8 mouse cellular contexts compared by ENCODE assay signal in genomic region chr11:94992754-94993606, GRCm38 (mm10). TPM values are rescaled to one million over a fixed set of nuclear protein-coding genes. Genes with fewer than 3 reads are reported as not detected.
DNase-seq lines count a peak whose midpoint lies in the region; ATAC-seq lines count a peak whose summit lies in the region.

No protein-coding gene starts in this region.

- peaks cover 7% of the 10 kb centered on the region; the same call in 1 of the 2 replicates for H3K36me3 ChIP-seq in forebrain, embryonic 11.5 days (ENCODE audit: control insufficient read depth, insufficient read depth, low read length)
- peaks cover 20% of the 10 kb centered on the region for H3K36me3 ChIP-seq in hindbrain, embryonic 12.5 days
- H3K36me3 ChIP-seq in limb, embryonic 15.5 days = peaks cover 24% of the 10 kb centered on the region
- H3K36me3 ChIP-seq in midbrain, embryonic 16.5 days (ENCODE audit: control insufficient read depth, insufficient read depth, low read length) = peaks cover 6% of the 10 kb centered on the region

- no peaks in the 10 kb centered on the region for H3K27me3 ChIP-seq in forebrain, embryonic 11.5 days (ENCODE audit: control insufficient read depth, insufficient read depth, low read length)
- no peaks in the 10 kb centered on the region for H3K27me3 ChIP-seq in hindbrain, embryonic 12.5 days
- H3K27me3 ChIP-seq in limb, embryonic 15.5 days = no peaks in the 10 kb centered on the region
- H3K27me3 ChIP-seq in midbrain, embryonic 16.5 days (ENCODE audit: control insufficient read depth, insufficient read depth, low read depth, low read length) = no peaks in the 10 kb centered on the region

- DNase-seq in gastrocnemius, adult 18-20 months (ENCODE audit: low spot score) = peak; percentile 50
- no peak for DNase-seq in gastrocnemius, postnatal 36 days
- peak; percentile 90 for DNase-seq in ZHBTc4 (ENCODE audit: low read depth, low spot score)
- DNase-seq in forebrain, embryonic 11.5 days (ENCODE audit: low spot score) = no peak
- DNase-seq in urinary bladder, postnatal 25 days (ENCODE audit: low spot score) = peak; percentile 50

- H3K27ac ChIP-seq in forebrain, embryonic 11.5 days (ENCODE audit: low read depth, low read length) = no peak overlapping the region
- H3K27ac ChIP-seq in hindbrain, embryonic 12.5 days = peak overlapping the region; percentile 44; the same call in 1 of the 2 replicates
- peak overlapping the region; percentile 94 for H3K27ac ChIP-seq in limb, embryonic 15.5 days
- no peak overlapping the region; the same call in 1 of the 2 replicates for H3K27ac ChIP-seq in midbrain, embryonic 16.5 days (ENCODE audit: low read length)

- ATAC-seq in forebrain, embryonic 11.5 days (replicated peaks; ENCODE audit: low FRiP score) = no peak
- ATAC-seq in hindbrain, embryonic 12.5 days (ENCODE audit: low FRiP score) = no peak
- no peak for ATAC-seq in limb, embryonic 15.5 days (ENCODE audit: insufficient number of reproducible peaks, low FRiP score, low TSS enrichment, low read depth)
- no peak for ATAC-seq in midbrain, embryonic 16.5 days

- H3K9me3 ChIP-seq in forebrain, embryonic 11.5 days (ENCODE audit: control insufficient read depth, low read length) = no peaks in the 10 kb centered on the region
- H3K9me3 ChIP-seq in hindbrain, embryonic 12.5 days (replicated peaks) = no peaks in the 10 kb centered on the region
- no peaks in the 10 kb centered on the region for H3K9me3 ChIP-seq in limb, embryonic 15.5 days
- no peaks in the 10 kb centered on the region for H3K9me3 ChIP-seq in midbrain, embryonic 16.5 days (replicated peaks; ENCODE audit: control insufficient read depth, low read length, poor library complexity, severe bottlenecking)

- peaks cover 29% of the 10 kb centered on the region for H3K4me1 ChIP-seq in forebrain, embryonic 11.5 days (replicated peaks; ENCODE audit: control insufficient read depth, insufficient read depth, low read length)
- peaks cover 72% of the 10 kb centered on the region for H3K4me1 ChIP-seq in hindbrain, embryonic 12.5 days
- peaks cover 75% of the 10 kb centered on the region for H3K4me1 ChIP-seq in limb, embryonic 15.5 days
- peaks cover 51% of the 10 kb centered on the region for H3K4me1 ChIP-seq in midbrain, embryonic 16.5 days (ENCODE audit: control insufficient read depth, insufficient read depth, low read length)

- peak overlapping the region; percentile 99 for H3K4me2 ChIP-seq in forebrain, embryonic 11.5 days (ENCODE audit: low read depth, low read length, severe bottlenecking)
- H3K4me2 ChIP-seq in hindbrain, embryonic 12.5 days (replicated peaks) = peak overlapping the region; percentile 93
- peak overlapping the region; percentile 93 for H3K4me2 ChIP-seq in limb, embryonic 15.5 days
- peak overlapping the region; percentile 97 for H3K4me2 ChIP-seq in midbrain, embryonic 16.5 days (ENCODE audit: low read length)

- H3K9ac ChIP-seq in forebrain, embryonic 11.5 days (ENCODE audit: low read length) = peak overlapping the region; percentile 94
- peak overlapping the region; percentile 97 for H3K9ac ChIP-seq in hindbrain, embryonic 12.5 days
- peak overlapping the region; percentile 82 for H3K9ac ChIP-seq in limb, embryonic 15.5 days
- peak overlapping the region; percentile 91 for H3K9ac ChIP-seq in midbrain, embryonic 16.5 days (ENCODE audit: low read depth, low read length)

- peak overlapping the region; percentile 89 for H3K4me3 ChIP-seq in forebrain, embryonic 11.5 days (ENCODE audit: low read depth, low read length)
- peak overlapping the region; percentile 93 for H3K4me3 ChIP-seq in hindbrain, embryonic 12.5 days
- peak overlapping the region; percentile 84 for H3K4me3 ChIP-seq in limb, embryonic 15.5 days
- peak overlapping the region; percentile 90 for H3K4me3 ChIP-seq in midbrain, embryonic 16.5 days (ENCODE audit: low read depth, low read length)

- intact Hi-C loops in gastrocnemius, postnatal 36 days (cut with DNase I) = no loop called here

- WGBS in forebrain, embryonic 11.5 days = under 1% methylated on average over 20 of the region's 22 CpGs
- 2% methylated on average over 22 of the region's 22 CpGs for WGBS in hindbrain, embryonic 12.5 days
- under 1% methylated on average over 22 of the region's 22 CpGs for WGBS in limb, embryonic 15.5 days
- WGBS in midbrain, embryonic 16.5 days = under 1% methylated on average over 21 of the region's 22 CpGs

RNA-seq across cellular contexts. Expression of gene Ppp1r9b, which starts 2.1 kb away (rescaled TPM):
- 10 to 100 TPM; 16.1 to 24.5 TPM for total RNA-seq in gastrocnemius, adult 18-20 months (2021)
- total RNA-seq in gastrocnemius, postnatal 36 days (2021) = 10 to 100 TPM; 21.9 to 22.0 TPM
- polyA plus RNA-seq in forebrain, embryonic 11.5 days (2014; fragmentation: Nextera tagmentation; extraction: Ambion mirVana) = 17.2 and 18.6 TPM in 2 replicates
- polyA plus RNA-seq in hindbrain, embryonic 12.5 days (2016; fragmentation: Nextera tagmentation; extraction: Ambion mirVana) = 16.8 and 18.5 TPM in 2 replicates
- polyA plus RNA-seq in limb, embryonic 15.5 days (2015; fragmentation: Nextera tagmentation; extraction: Ambion mirVana) = 9.7 and 9.9 TPM in 2 replicates
- 18.4 and 19.4 TPM in 2 replicates for polyA plus RNA-seq in midbrain, embryonic 16.5 days (2015; fragmentation: Nextera tagmentation; extraction: Ambion mirVana)

RNA-seq across cellular contexts. Expression of gene Samd14, which starts 16.7 kb away (rescaled TPM):
- total RNA-seq in gastrocnemius, adult 18-20 months (2021) = under 1 TPM; 0.34 to 0.52 TPM
- total RNA-seq in gastrocnemius, postnatal 36 days (2021) = under 1 TPM; 0.44 to 0.56 TPM
- 56.8 and 59.2 TPM in 2 replicates for polyA plus RNA-seq in forebrain, embryonic 11.5 days (2014; fragmentation: Nextera tagmentation; extraction: Ambion mirVana)
- polyA plus RNA-seq in hindbrain, embryonic 12.5 days (2016; fragmentation: Nextera tagmentation; extraction: Ambion mirVana) = 94.6 and 106 TPM in 2 replicates
- 21.4 and 25.1 TPM in 2 replicates for polyA plus RNA-seq in limb, embryonic 15.5 days (2015; fragmentation: Nextera tagmentation; extraction: Ambion mirVana)
- polyA plus RNA-seq in midbrain, embryonic 16.5 days (2015; fragmentation: Nextera tagmentation; extraction: Ambion mirVana) = 164 and 171 TPM in 2 replicates

RNA-seq across cellular contexts. Expression of gene Sgca, which starts 16.9 kb away (rescaled TPM):
- 100 to 1,000 TPM; 283 to 304 TPM for total RNA-seq in gastrocnemius, adult 18-20 months (2021)
- 100 to 1,000 TPM; 252 to 259 TPM for total RNA-seq in gastrocnemius, postnatal 36 days (2021)
- not detected in 2 replicates for polyA plus RNA-seq in forebrain, embryonic 11.5 days (2014; fragmentation: Nextera tagmentation; extraction: Ambion mirVana)
- polyA plus RNA-seq in hindbrain, embryonic 12.5 days (2016; fragmentation: Nextera tagmentation; extraction: Ambion mirVana) = 0.43 and 1.5 TPM in 2 replicates
- polyA plus RNA-seq in limb, embryonic 15.5 days (2015; fragmentation: Nextera tagmentation; extraction: Ambion mirVana) = 7.5 and 18.9 TPM in 2 replicates
- 0.20 TPM in 1 of 2 replicates, not detected in the other for polyA plus RNA-seq in midbrain, embryonic 16.5 days (2015; fragmentation: Nextera tagmentation; extraction: Ambion mirVana)

RNA-seq across cellular contexts. Expression of gene Hils1, which starts 25.6 kb away (rescaled TPM):
- not detected for total RNA-seq in gastrocnemius, adult 18-20 months (2021)
- total RNA-seq in gastrocnemius, postnatal 36 days (2021) = not detected
- not detected in 2 replicates for polyA plus RNA-seq in forebrain, embryonic 11.5 days (2014; fragmentation: Nextera tagmentation; extraction: Ambion mirVana)
- polyA plus RNA-seq in hindbrain, embryonic 12.5 days (2016; fragmentation: Nextera tagmentation; extraction: Ambion mirVana) = not detected in 2 replicates
- 0.42 TPM in 1 of 2 replicates, not detected in the other for polyA plus RNA-seq in limb, embryonic 15.5 days (2015; fragmentation: Nextera tagmentation; extraction: Ambion mirVana)
- polyA plus RNA-seq in midbrain, embryonic 16.5 days (2015; fragmentation: Nextera tagmentation; extraction: Ambion mirVana) = not detected in 2 replicates

RNA-seq across cellular contexts. Expression of gene Pdk2, which starts 48.2 kb away (rescaled TPM):
- 100 to 1,000 TPM; 514 to 515 TPM for total RNA-seq in gastrocnemius, adult 18-20 months (2021)
- 100 to 1,000 TPM; 370 to 480 TPM for total RNA-seq in gastrocnemius, postnatal 36 days (2021)
- polyA plus RNA-seq in forebrain, embryonic 11.5 days (2014; fragmentation: Nextera tagmentation; extraction: Ambion mirVana) = 16.5 and 17.4 TPM in 2 replicates
- polyA plus RNA-seq in hindbrain, embryonic 12.5 days (2016; fragmentation: Nextera tagmentation; extraction: Ambion mirVana) = 22.5 and 25.6 TPM in 2 replicates
- polyA plus RNA-seq in limb, embryonic 15.5 days (2015; fragmentation: Nextera tagmentation; extraction: Ambion mirVana) = 33.4 and 42.9 TPM in 2 replicates
- 24.1 and 27.5 TPM in 2 replicates for polyA plus RNA-seq in midbrain, embryonic 16.5 days (2015; fragmentation: Nextera tagmentation; extraction: Ambion mirVana)

Comparison
In these comparisons a context has a peak if more than half of its experiments do, and no peak if none do; other contexts are left out.
1. DNase-seq: peak in gastrocnemius, adult 18-20 months (single experiment), ZHBTc4 (single experiment) and urinary bladder, postnatal 25 days (single experiment); none in gastrocnemius, postnatal 36 days (0 of 2) and forebrain, embryonic 11.5 days (single experiment).
2. H3K27ac ChIP-seq: peak in hindbrain, embryonic 12.5 days (single experiment) and limb, embryonic 15.5 days (single experiment); none in forebrain, embryonic 11.5 days (single experiment) and midbrain, embryonic 16.5 days (single experiment).
3. Peak in every context shown above with its lines, with median percentiles within 50 percentile points of each other: H3K4me2 ChIP-seq, H3K4me3 ChIP-seq and H3K9ac ChIP-seq.